Mouse (Mus musculus) heart, embryonic 15.5 days (tissue): ENCODE data around the gene Kbtbd6. TPM values are rescaled to one million over a fixed set of nuclear protein-coding genes. Genes with fewer than 3 reads are reported as not detected.
A peak's percentile ranks its signal among the peaks of the same experiment; 100 is the strongest.
"Not testable (repeated sequence)": the region's sequence is repeated elsewhere in the genome, so short reads cannot be mapped to it uniquely, and the experiment has no call there.

Experiments used
- ATAC-seq: fragments of 200-750 bp; cut with Nextera tagmentation; replicated peaks from 2 replicates; pipeline ENCODE4 v1.8.0; 2017; ENCODE audit warnings: low read depth, moderate TSS enrichment; ENCODE audit not compliant: insufficient number of reproducible peaks, insufficient read depth, low FRiP score
- H3K27ac ChIP-seq: fragments of 300-500 bp; sonication (generic); 2 replicates; pipeline ENCODE4 v1.5.1; 2015; ENCODE audit warnings: mild to moderate bottlenecking, inconsistent platforms
- H3K27me3 ChIP-seq: fragments of 300-500 bp; sonication (generic); 2 replicates; pipeline ENCODE4 v1.6.1; 2015; ENCODE audit warnings: inconsistent platforms
- H3K36me3 ChIP-seq: fragments of 300-500 bp; sonication (generic); 2 replicates; pipeline ENCODE4 v1.6.1; 2015; ENCODE audit warnings: mild to moderate bottlenecking, inconsistent platforms
- H3K4me1 ChIP-seq: fragments of 300-500 bp; sonication (generic); replicated peaks from 2 replicates; pipeline ENCODE4 v1.6.1; 2015; ENCODE audit warnings: inconsistent platforms
- H3K4me2 ChIP-seq: fragments of 300-500 bp; sonication (generic); 2 replicates; pipeline ENCODE4 v1.6.1; 2015; ENCODE audit warnings: inconsistent platforms, mild to moderate bottlenecking, moderate library complexity
- H3K4me3 ChIP-seq: fragments of 300-500 bp; sonication (generic); 2 replicates; pipeline ENCODE4 v1.5.1; 2015; ENCODE audit warnings: mild to moderate bottlenecking, inconsistent platforms
- H3K9ac ChIP-seq: fragments of 300-500 bp; sonication (generic); 2 replicates; pipeline ENCODE4 v1.6.1; 2015; ENCODE audit warnings: mild to moderate bottlenecking, inconsistent platforms
- H3K9me3 ChIP-seq: fragments of 300-500 bp; sonication (generic); replicated peaks from 2 replicates; pipeline ENCODE4 v1.6.1; 2016; ENCODE audit warnings: inconsistent platforms
- WGBS: fragments of 180-500 bp; shearing (Covaris S2); methylation state at CpG from one replicate; pipeline ENCODE4 v1.1.7; 2015; ENCODE audit warnings: mixed read lengths; 5-methylcytosine and 5-hydroxymethylcytosine counted together
- polyA plus RNA-seq: library from polyadenylated mRNA; unstranded; fragments of >200 nt; fragmentation: Nextera tagmentation; extraction: Ambion mirVana; gene quantifications from 2 replicates; pipeline ENCODE4 v1.2.1, GENCODE M21; 2015

The Kbtbd6 gene
- 1.6 and 2.0 TPM in 2 replicates for polyA plus RNA-seq

DNA sequence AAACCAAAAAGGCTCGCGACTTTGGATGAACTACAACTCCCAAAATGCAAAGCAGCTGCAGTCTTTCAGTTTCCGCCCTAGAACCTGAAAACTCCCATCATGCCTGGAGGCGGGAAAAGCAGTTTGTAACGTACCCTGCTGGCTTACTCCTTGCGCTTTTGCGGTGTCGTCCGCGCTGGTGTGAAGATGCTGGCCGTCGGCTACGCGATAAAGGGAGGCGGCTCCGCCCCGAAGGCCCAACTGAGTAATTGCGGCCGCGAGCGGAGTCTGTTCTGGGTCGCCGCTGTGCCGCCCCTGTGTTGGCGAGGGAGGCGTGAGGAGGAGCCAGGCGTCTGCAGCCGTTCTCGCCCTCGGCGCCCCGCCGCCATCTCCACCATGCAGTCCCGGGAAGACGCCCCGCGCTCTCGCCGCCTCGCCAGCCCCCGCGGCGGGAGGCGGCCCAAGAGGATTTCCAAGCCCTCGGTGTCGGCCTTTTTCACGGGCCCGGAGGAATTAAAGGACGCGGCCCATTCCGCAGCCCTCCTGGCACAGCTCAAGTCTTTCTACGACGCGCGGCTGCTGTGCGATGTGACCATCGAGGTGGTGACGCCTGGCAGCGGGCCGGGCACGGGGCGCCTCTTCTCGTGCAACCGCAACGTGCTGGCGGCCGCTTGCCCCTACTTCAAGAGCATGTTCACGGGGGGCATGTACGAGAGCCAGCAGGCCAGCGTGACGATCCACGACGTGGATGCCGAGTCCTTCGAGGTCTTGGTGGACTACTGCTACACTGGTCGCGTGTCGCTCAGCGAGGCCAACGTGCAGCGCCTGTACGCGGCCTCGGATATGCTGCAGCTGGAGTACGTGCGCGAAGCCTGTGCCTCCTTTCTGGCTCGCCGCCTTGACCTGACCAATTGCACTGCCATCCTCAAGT lies at the start of gene Kbtbd6:
TSS of gene Kbtbd6 (plus strand) at position 155 of the 910 bp plus-strand sequence.
- Histone ChIP-seq H3K9ac (peak within 1 kb of the TSS; percentile 63), H3K4me3 (peak within 1 kb of the TSS; percentile 72), H3K27ac (peak within 1 kb of the TSS; percentile 65), H3K4me2 (peak within 1 kb of the TSS; percentile 86)
- not testable (repeated sequence) for H3K9me3 ChIP-seq, H3K36me3 ChIP-seq, H3K27me3 ChIP-seq, H3K4me1 ChIP-seq
- ATAC-seq = peak; percentile 85
- 15% methylated on average over 48 of the region's 89 CpGs for WGBS

GRCm38 (mm10) chr14:79407641-79408040 lies 44.0 kb upstream of the Kbtbd6 start:
- Histone ChIP-seq H3K4me2 (no peak overlapping the region), H3K4me1 (no peaks in the 10 kb centered on the region), H3K4me3 (no peak overlapping the region), H3K27ac (no peak overlapping the region), H3K9ac (no peak overlapping the region), H3K36me3 (peaks cover 28% of the 10 kb centered on the region), H3K27me3 (no peaks in the 10 kb centered on the region), H3K9me3 (no peaks in the 10 kb centered on the region)
- ATAC-seq = no peak
- WGBS = 70% methylated on average over 2 of the region's 2 CpGs

DNA sequence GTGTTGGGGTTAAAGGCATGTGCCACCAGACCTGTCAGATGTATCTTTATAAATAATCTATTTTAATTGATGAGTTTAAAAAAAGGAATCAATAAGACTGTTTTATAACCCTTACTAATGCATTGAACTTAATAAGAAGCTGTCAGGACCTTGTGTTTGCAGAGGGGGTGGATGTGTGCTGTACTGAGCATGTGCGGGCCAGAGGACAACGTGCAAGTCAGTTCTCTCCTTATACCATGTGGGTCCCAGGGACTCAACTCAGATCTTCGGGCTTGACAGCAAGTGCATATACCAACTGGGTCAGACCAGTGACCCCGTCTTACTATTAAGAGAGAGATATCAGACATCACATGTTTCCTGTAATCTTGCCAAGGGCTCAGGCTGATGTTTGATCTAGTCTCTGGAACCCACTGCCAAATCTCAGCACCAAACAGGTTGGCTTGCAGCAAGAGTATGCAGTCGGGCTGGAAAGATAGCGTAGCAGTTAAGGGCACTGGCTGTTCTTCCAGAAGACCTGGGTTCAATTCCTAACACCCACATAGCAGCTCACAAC lies 42.3 kb upstream of the Kbtbd6 start:
- Histone ChIP-seq H3K36me3 (peaks cover 24% of the 10 kb centered on the region), H3K4me2 (no peak overlapping the region), H3K27me3 (no peaks in the 10 kb centered on the region), H3K4me1 (no peaks in the 10 kb centered on the region), H3K9ac (no peak overlapping the region), H3K27ac (no peak overlapping the region), H3K9me3 (no peaks in the 10 kb centered on the region), H3K4me3 (no peak overlapping the region)
- 69% methylated on average over 6 of the region's 6 CpGs for WGBS
- ATAC-seq = no peak

DNA sequence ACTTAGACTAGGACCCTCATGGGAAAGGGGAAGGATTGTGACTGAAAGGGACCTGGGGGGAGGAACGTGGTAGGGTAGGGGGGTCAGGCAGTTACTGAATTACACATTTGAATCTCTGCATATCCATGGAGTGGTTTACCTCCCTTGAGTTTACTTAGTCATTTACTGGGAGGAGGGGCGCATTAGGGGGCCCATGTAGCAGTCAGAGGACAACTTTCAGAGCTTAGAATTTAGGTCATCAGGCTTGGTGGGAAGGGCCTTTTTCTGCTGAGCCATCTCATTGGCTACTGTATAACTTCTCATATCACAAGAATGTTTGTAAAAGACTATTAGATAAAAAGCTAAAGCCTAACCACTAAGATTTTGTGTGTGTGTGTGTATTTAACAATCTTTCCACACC lies 41.0 kb upstream of the Kbtbd6 start:
- H3K36me3 ChIP-seq = peaks cover 24% of the 10 kb centered on the region
- WGBS = 71% methylated on average over 2 of the region's 2 CpGs
- H3K9me3 ChIP-seq = no peaks in the 10 kb centered on the region
- H3K27ac ChIP-seq = no peak overlapping the region
- H3K4me3 ChIP-seq = no peak overlapping the region
- H3K27me3 ChIP-seq = no peaks in the 10 kb centered on the region
- H3K4me1 ChIP-seq = no peaks in the 10 kb centered on the region
- no peak for ATAC-seq
- no peak overlapping the region for H3K4me2 ChIP-seq
- no peak overlapping the region for H3K9ac ChIP-seq

- no peak overlapping the region for H3K4me2 ChIP-seq
- no peak overlapping the region for H3K9ac ChIP-seq
- no peaks in the 10 kb centered on the region for H3K9me3 ChIP-seq
- peaks cover 23% of the 10 kb centered on the region for H3K36me3 ChIP-seq
- H3K27me3 ChIP-seq = no peaks in the 10 kb centered on the region
- H3K4me1 ChIP-seq = no peaks in the 10 kb centered on the region
- no peak overlapping the region for H3K27ac ChIP-seq
- ATAC-seq = no peak
- no peak overlapping the region for H3K4me3 ChIP-seq
- WGBS = 84% methylated on average over 6 of the region's 6 CpGs
Observed at GRCm38 (mm10) chr14:79413121-79413520, 38.5 kb upstream of the Kbtbd6 start.

DNA sequence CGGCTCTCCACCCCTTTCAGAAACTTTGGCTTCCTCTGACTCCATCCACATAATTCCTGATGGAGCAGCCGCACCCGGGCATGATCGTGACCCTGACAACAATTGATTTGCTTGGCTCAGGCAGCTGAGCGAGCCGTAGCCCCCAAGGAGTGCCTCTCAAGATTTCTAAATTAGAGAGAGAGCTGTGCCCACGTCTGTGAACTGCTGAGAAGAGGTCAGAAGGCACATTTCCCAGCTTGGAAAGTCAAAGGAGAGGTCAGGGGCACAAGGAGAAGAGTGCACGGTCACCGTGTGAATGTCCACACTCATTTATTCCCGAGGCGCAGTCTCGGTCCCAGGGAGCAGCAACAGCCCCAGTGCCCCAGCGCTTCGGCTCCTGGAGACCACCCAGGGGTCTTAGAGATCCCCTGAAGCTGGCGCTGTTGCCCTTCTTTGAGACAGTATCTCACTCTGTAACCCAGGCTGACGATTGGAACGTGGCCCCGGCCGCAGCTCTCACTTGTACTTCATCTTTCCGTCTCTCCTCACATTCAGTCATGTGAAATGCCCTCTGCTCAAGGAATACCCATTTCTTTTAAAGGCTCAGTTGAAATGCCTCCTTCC lies 31.5 kb upstream of the Kbtbd6 start:
- Histone ChIP-seq H3K9ac (no peak overlapping the region), H3K9me3 (no peaks in the 10 kb centered on the region), H3K4me2 (no peak overlapping the region), H3K27ac (no peak overlapping the region), H3K4me1 (no peaks in the 10 kb centered on the region), H3K27me3 (no peaks in the 10 kb centered on the region), H3K4me3 (no peak overlapping the region), H3K36me3 (peaks cover 16% of the 10 kb centered on the region)
- WGBS = 71% methylated on average over 20 of the region's 20 CpGs
- ATAC-seq = no peak

DNA sequence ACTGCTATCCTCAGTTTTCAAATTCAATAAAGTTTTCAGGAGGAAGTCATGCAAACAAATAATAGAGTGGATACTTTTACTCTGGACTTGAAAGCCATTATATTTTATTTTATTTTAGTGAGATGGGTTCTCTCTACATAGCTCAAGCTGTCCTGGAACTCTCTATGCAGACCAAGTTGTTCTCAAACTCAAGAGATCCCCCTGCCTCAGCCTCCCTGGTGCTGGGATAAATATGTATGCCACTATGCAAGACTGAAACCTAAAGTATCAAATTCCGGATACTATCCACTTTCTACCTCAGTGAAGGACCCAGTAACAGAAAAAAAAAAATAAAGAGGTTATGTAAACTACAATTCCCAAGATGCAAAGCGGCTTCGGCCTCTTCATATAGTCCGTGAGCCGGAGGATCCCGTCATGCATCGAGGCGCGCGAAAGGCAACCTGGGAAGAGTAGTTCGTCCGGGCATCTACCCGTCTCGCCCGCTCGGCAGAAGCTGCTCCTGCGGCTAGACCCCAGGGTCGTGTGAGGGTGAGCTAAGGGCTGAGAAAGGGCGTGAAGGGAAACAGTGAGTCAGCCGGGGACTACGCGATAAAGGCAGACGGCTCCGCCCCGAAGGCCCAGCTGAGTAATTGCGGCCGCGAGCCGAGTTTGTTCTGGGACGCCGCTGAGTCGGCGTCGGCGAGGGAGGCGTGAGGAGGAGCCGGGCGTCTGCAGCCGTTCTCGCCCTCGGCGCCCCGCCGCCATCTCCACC lies 25.5 kb upstream of the Kbtbd6 start, which contains the start of gene Kbtbd7:
TSS of gene Kbtbd7 (plus strand) at position 533 of the 751 bp plus-strand sequence.
- Histone ChIP-seq H3K4me3 (peak within 1 kb of the TSS; percentile 52), H3K4me2 (peak within 1 kb of the TSS; percentile 63), H3K36me3 (peaks cover 13% of the 10 kb centered on the region), H3K27me3 (no peaks in the 10 kb centered on the region), H3K4me1 (peaks cover 2% of the 10 kb centered on the region; the same call in 1 of the 2 replicates), H3K9ac (peak within 1 kb of the TSS; percentile 55), H3K27ac (peak within 1 kb of the TSS; percentile 92), H3K9me3 (peaks cover 4% of the 10 kb centered on the region; the same call in 1 of the 2 replicates)
- ATAC-seq = peak; percentile 100
- 1% methylated on average over 29 of the region's 44 CpGs for WGBS

DNA sequence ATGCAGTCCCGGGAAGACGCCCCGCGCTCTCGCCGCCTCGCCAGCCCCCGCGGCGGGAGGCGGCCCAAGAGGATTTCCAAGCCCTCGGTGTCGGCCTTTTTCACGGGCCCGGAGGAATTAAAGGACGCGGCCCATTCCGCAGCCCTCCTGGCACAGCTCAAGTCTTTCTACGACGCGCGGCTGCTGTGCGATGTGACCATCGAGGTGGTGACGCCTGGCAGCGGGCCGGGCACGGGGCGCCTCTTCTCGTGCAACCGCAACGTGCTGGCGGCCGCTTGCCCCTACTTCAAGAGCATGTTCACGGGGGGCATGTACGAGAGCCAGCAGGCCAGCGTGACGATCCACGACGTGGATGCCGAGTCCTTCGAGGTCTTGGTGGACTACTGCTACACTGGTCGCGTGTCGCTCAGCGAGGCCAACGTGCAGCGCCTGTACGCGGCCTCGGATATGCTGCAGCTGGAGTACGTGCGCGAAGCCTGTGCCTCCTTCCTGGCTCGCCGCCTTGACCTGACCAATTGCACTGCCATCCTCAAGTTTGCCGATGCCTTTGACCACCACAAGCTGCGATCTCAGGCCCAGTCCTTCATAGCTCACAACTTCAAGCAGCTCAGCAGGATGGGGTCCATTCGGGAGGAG lies 24.8 kb upstream of the Kbtbd6 start:
- H3K36me3 ChIP-seq = peaks cover 13% of the 10 kb centered on the region
- peak; percentile 27 for ATAC-seq
- 54% methylated on average over 13 of the region's 59 CpGs for WGBS

DNA sequence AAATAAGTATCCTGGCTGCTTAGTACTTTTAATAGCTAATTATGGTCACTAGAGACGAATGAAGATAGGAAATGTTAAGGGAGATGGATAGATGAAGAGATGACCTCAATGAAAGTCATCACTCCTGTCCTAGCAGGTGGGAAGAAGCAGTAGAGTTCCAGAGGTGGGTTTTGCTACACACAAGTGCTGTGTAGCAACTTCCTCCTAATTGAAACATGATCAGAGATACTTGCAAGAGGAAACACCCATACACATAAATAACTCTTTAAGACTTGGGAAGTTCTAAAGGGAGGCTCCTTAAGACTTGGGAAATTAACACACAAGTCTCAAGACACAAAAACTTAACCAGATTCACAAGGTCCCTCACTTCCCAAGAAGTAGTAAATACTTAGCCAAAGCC lies 17.6 kb upstream of the Kbtbd6 start:
- no peak for ATAC-seq
- H3K36me3 ChIP-seq = no peaks in the 10 kb centered on the region
- no peaks in the 10 kb centered on the region for H3K4me1 ChIP-seq
- WGBS = 74% methylated on average over 1 of the region's 1 CpGs
- no peaks in the 10 kb centered on the region for H3K27me3 ChIP-seq
- no peaks in the 10 kb centered on the region for H3K9me3 ChIP-seq
- H3K4me2 ChIP-seq = no peak overlapping the region
- no peak overlapping the region for H3K27ac ChIP-seq
- H3K9ac ChIP-seq = no peak overlapping the region
- no peak overlapping the region for H3K4me3 ChIP-seq

More for the DNA sequence above, 24.8 kb upstream of the Kbtbd6 start:
- Histone ChIP-seq H3K27ac (peak overlapping the region; percentile 92), H3K4me2 (peak overlapping the region; percentile 63), H3K4me3 (peak overlapping the region; percentile 52), H3K9ac (peak overlapping the region; percentile 55)
- not testable (repeated sequence) for H3K9me3 ChIP-seq, H3K4me1 ChIP-seq, H3K27me3 ChIP-seq

GRCm38 (mm10) chr14:79440655-79441054 lies 11.0 kb upstream of the Kbtbd6 start:
- WGBS = 77% methylated on average over 2 of the region's 2 CpGs
- ATAC-seq = no peak
- H3K4me1 ChIP-seq = no peaks in the 10 kb centered on the region

More at GRCm38 (mm10) chr14:79440655-79441054, 11.0 kb upstream of the Kbtbd6 start:
- no peak overlapping the region for H3K4me2 ChIP-seq
- H3K9ac ChIP-seq = no peak overlapping the region
- H3K27me3 ChIP-seq = no peaks in the 10 kb centered on the region
- no peaks in the 10 kb centered on the region for H3K36me3 ChIP-seq
- H3K4me3 ChIP-seq = no peak overlapping the region
- H3K27ac ChIP-seq = no peak overlapping the region
- no peaks in the 10 kb centered on the region for H3K9me3 ChIP-seq
